Mouse (Mus musculus) forebrain, embryonic 14.5 days (tissue): ENCODE results near the gene Cbln4. TPM values are rescaled to one million over a fixed set of nuclear protein-coding genes. Genes with fewer than 3 reads are reported as not detected.

Experiments used
- ATAC-seq: fragments of 200-750 bp; cut with Nextera tagmentation; 2 replicates; pipeline ENCODE4 v1.8.0; 2017; ENCODE audit warnings: mild to moderate bottlenecking, moderate library complexity
- DNase-seq: peaks from one replicate; pipeline ENCODE4 v3.0.0-alpha.2; 2015; ENCODE audit warnings: low spot score
- H3K27ac ChIP-seq: fragments of 300-500 bp; sonication (generic); 2 replicates; pipeline ENCODE4 v1.5.1; 2014; ENCODE audit warnings: low read depth, mild to moderate bottlenecking, control low read depth, low read length, moderate library complexity
- H3K27me3 ChIP-seq: fragments of 300-500 bp; sonication (generic); replicated peaks from 2 replicates; pipeline ENCODE4 v1.6.1; 2014; ENCODE audit warnings: low read length, control low read depth, mixed read lengths; ENCODE audit not compliant: control insufficient read depth, insufficient read depth
- H3K36me3 ChIP-seq: fragments of 300-500 bp; sonication (generic); 2 replicates; pipeline ENCODE4 v1.6.1; 2014; ENCODE audit warnings: low read length, control low read depth; ENCODE audit not compliant: control insufficient read depth, insufficient read depth
- H3K4me1 ChIP-seq: fragments of 300-500 bp; sonication (generic); 2 replicates; pipeline ENCODE4 v1.6.1; 2014; ENCODE audit warnings: antibody characterized with exemption, low read length, control low read depth; ENCODE audit not compliant: control insufficient read depth, insufficient read depth
- H3K4me2 ChIP-seq: fragments of 300-500 bp; sonication (generic); 2 replicates; pipeline ENCODE4 v1.6.1; 2014; ENCODE audit warnings: mild to moderate bottlenecking, control low read depth, low read length
- H3K4me3 ChIP-seq: fragments of 300-500 bp; sonication (generic); 2 replicates; pipeline ENCODE4 v1.5.1; 2014; ENCODE audit warnings: low read depth, low read length, control low read depth
- H3K9ac ChIP-seq: fragments of 300-500 bp; sonication (generic); 2 replicates; pipeline ENCODE4 v1.6.1; 2014; ENCODE audit warnings: mild to moderate bottlenecking, low read length, control low read depth, moderate library complexity
- H3K9me3 ChIP-seq: fragments of 300-500 bp; sonication (generic); replicated peaks from 2 replicates; pipeline ENCODE4 v1.6.1; 2016; ENCODE audit warnings: low read length, control low read depth, mixed read lengths; ENCODE audit not compliant: control insufficient read depth
- WGBS: fragments of 180-500 bp; shearing (Covaris S2); extraction: QIAGEN DNeasy Blood & Tissue Kit; methylation state at CpG from one replicate; pipeline ENCODE4 v1.1.7; 2014; 5-methylcytosine and 5-hydroxymethylcytosine counted together
- polyA plus RNA-seq: library from polyadenylated mRNA; unstranded; fragments of >200 nt; fragmentation: Nextera tagmentation; extraction: Ambion mirVana; gene quantifications from 2 replicates; pipeline ENCODE4 v1.2.1, GENCODE M21; 2014

Cbln4 gene
- polyA plus RNA-seq, 1 experiment from 2014 or later = 7.6 TPM

- H3K9me3 ChIP-seq = no peaks in the 10 kb centered on the region
- DNase-seq = no peak
- no peak overlapping the region for H3K4me2 ChIP-seq
- peak; percentile 32; the same call in 1 of the 2 replicates for ATAC-seq
- no peaks in the 10 kb centered on the region for H3K27me3 ChIP-seq
- 69% methylated on average over 6 of the region's 6 CpGs for whole genome bisulfite sequencing
- H3K9ac ChIP-seq = no peak overlapping the region
- no peaks in the 10 kb centered on the region for H3K36me3 ChIP-seq
- H3K4me1 ChIP-seq = no peaks in the 10 kb centered on the region
- no peak overlapping the region for H3K4me3 ChIP-seq
- H3K27ac ChIP-seq = no peak overlapping the region
Observed at GRCm38 (mm10) chr2:171994861-171995260, 48.4 kb downstream of the Cbln4 start.

- no peak for ATAC-seq
- WGBS = 65% methylated on average over 5 of the region's 5 CpGs
- Histone ChIP-seq H3K9ac (no peak overlapping the region), H3K9me3 (no peaks in the 10 kb centered on the region), H3K4me2 (no peak overlapping the region), H3K27ac (no peak overlapping the region), H3K36me3 (no peaks in the 10 kb centered on the region), H3K4me3 (no peak overlapping the region), H3K27me3 (no peaks in the 10 kb centered on the region), H3K4me1 (no peaks in the 10 kb centered on the region)
- DNase-seq = no peak
Observed at GRCm38 (mm10) chr2:171994240-171994639, 49.0 kb downstream of the Cbln4 start.

- Histone ChIP-seq H3K27ac (no peak overlapping the region), H3K9me3 (no peaks in the 10 kb centered on the region), H3K36me3 (no peaks in the 10 kb centered on the region), H3K4me3 (no peak overlapping the region), H3K9ac (no peak overlapping the region), H3K27me3 (no peaks in the 10 kb centered on the region; the same call in 1 of the 2 replicates), H3K4me2 (no peak overlapping the region), H3K4me1 (no peaks in the 10 kb centered on the region)
- ATAC-seq (no peak), DNase-seq (no peak)
- 27% methylated on average over 6 of the region's 6 CpGs for WGBS
Observed at GRCm38 (mm10) chr2:171986686-171987085, 56.6 kb downstream of the Cbln4 start.

Other genes starting within 250 kb of the Cbln4 start
- 0.07 and 0.55 TPM in 2 replicates for gene Mc3r, start 205.0 kb upstream of the Cbln4 start, polyA plus RNA-seq